Mouse (Mus musculus) cerebellum, postnatal 36 days (tissue): Measurements from ENCODE around the gene Flt3.

ENCODE experiments used
- DNase-seq, 2 experiments: peaks; one replicate each; pipeline ENCODE4 v3.0.0; 2021 to 2022; ENCODE audit warnings: mixed read lengths in 2 of 2

The Flt3 gene

GRCm38 (mm10) chr5:147399843-147400504 lies at the start of gene Flt3:
Flt3 (minus strand) TSS chr5:147400489.
- peak; percentile 51 to 63 for DNase-seq

DNA sequence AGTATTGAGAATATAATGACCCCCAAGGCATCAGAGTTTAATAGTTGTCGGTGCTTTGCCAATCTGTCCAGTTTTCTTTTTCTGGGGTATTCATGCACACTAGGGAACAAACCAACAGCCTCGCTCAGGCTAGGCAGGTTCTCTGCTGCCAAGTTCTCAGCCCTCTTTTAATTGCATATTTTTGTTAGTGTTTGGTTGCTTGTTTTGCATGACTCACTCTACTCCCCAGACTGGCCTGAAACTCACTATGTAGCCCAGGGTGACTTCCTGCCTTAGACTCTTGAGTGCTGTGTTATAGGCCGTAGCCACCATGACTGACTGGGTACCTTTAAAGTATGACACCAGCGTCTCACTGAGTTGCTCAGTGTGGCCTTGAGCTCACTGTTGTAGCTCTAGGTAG lies 48.6 kb upstream of the Flt3 start:
- DNase-seq, result no peak

DNA sequence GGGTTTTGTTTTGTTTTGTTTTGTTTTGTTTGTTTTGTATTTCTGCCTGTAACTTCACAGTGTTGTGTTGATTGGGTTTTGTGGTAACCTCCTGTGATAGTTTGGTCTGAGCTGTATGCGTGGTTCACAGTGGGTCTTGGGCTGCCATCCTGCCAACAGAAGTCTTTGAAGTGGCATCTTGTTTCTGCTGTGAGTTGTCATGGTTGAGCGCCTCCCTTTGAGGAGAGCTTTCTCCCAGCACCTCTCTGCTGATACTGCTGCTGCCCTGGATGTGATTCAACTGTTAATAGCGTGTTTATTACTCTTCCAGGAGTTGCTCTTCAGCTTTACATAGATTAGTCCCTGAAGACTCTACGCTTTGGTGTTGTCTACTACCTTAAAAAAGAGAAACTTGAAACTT lies 48.2 kb upstream of the Flt3 start:
- no peak for DNase-seq

DNA sequence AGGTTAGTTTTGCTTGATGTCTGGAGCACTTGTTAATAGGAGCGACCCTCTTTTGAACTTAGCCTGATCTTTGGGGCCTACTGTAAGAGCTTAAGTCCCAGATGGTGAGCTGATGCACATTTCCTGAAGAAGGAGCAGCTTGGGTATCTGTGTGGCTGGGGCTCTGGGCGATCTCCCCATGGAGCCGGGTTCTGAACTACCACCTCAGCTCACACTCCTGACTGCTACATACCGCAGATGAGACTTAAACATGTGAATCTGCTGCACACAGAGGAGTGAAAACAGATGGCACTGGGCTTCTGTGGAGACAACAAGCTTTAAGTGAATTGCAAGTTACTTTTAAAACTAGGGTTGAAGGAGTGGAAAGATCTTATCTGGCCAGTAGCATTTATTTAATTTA lies 45.0 kb upstream of the Flt3 start:
- no peak for DNase-seq

GRCm38 (mm10) chr5:147444757-147445156 lies 44.5 kb upstream of the Flt3 start:
- no peak for DNase-seq

- no peak for DNase-seq
Observed at GRCm38 (mm10) chr5:147444298-147444697, 44.0 kb upstream of the Flt3 start.

GRCm38 (mm10) chr5:147442741-147443140 lies 42.5 kb upstream of the Flt3 start:
- no peak for DNase-seq

- no peak for DNase-seq
Observed at GRCm38 (mm10) chr5:147441979-147442378, 41.7 kb upstream of the Flt3 start.

DNA sequence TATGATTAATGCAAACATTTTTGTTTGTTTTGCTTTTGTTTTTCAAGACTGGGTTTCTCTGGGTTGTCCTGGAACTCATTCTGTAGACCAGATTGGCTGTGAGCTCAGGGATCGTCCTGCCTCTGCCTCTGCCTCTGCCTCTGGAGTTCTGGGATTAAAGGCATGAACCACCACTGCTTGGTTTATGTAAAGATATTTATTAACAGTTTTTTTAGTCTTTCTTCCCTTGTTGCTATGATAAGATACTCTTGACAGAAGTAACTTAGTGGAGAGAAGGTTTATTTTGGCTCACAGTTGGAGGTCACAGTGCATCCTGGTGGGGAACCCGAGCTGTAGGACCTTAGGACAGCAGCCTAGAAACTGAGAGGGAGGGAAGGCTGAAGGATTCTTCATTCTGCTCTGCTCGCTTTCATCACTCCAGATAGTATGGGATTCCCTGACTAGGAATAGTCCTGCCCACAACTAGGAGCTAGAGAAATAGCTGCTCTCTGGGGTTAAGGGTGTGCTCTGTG lies 40.8 kb upstream of the Flt3 start:
- no peak for DNase-seq

DNA sequence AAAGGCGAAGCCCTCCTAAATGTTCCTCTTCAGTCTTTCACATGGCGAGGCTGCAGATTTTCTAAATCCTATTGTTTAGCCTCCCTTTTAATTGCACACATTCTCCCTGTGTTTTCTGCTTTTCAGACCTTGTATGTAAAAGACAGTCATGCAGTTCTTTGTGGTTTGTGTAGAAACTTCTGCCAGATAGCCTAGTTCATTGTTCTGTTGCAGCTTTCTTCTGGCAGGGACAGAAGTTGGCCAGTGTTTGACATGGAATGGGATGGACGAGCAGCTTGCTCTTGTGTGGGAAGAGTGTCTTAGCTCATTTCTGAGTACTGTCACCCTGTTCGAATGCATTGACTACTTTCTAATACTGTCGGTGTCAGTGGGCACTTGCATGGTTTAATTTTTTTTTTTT lies 36.2 kb upstream of the Flt3 start:
- no peak for DNase-seq

DNA sequence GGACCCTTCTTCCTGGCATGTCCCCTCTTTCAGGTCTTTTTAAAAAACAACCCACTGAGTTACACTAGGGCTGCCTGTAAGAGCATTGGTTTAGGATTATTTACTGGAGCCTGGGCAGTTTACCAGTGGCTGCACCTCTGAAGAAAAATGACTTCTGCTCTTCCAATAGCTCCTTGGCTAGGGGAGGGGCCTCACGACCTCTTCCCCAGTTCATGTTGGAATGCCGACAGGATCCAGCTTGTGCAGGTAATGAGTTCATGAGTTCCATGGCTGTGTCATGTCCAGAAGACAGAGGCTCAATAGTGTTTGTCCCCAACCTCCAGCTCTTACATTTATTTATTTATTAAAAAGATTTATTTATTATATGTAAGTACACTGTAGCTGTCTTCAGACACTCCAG lies 35.5 kb upstream of the Flt3 start:
- DNase-seq, result no peak

DNA sequence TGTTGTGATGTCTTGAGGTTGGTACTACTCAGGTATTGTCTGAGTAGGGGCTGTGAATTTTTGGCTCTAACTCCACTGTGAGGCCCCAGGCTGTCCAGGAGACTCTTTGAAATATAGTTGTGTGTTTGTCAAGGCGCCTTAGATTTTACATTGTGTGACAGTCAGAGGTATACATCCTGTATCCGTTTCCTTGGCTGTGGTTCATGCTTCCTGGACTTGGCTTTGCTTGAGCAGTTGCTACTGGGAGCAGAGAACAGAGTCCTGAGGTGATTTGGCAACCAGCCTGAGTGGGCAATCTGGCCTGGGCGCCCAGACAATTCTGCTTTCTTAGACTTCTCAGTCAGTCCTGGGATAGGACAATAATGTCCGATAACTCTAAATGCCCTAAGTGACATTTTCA lies 34.9 kb upstream of the Flt3 start:
- peak; percentile 94 to 97 for DNase-seq

- no peak for DNase-seq
Observed at GRCm38 (mm10) chr5:147432927-147433326, 32.6 kb upstream of the Flt3 start.

DNA sequence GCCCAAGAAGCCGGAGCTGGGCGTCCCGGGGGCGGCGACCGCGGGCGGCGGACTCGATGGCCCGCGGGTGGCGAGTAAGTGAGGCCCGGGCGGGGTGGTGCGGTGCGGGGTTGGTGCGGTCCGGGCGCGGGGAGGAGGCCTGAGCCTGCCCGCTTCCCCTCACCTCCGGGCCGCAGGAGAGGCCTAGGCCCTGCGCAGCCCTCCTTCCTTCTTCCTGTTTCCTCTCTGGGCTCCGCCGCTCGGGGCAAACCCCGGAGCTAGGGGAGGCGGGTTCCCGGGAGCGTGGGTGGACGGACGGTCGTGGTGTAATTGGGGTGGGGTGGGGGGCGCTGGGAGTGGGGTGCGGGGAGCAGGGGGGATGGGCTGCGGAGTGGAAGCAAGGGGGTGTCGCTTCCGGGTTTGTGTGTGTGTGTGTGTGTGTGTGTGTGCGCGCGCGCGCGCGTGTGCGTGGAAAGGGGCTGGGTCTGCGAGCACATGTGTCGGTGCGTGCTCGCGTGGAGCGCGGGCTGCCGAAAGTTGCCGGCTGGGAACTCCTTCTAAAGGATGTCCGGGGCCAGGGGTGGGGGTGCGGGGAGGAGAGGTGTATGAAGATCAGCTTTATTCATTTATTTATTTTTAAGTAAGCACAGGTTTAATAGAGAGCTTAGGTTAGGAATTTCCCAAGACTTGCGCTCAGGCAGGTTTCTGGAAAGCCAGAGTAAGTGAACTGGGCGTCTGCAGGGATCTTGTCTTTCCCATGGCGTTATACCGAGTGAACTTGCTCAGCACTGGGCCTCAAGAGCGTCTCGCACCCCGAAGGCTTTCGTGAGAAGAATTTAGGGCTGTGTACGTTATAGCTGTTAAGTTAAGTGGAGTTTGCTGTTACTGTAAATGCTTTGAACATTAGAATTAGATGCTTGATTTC lies 30.9 kb upstream of the Flt3 start:
- peak; percentile 66 to 75 for DNase-seq

DNA sequence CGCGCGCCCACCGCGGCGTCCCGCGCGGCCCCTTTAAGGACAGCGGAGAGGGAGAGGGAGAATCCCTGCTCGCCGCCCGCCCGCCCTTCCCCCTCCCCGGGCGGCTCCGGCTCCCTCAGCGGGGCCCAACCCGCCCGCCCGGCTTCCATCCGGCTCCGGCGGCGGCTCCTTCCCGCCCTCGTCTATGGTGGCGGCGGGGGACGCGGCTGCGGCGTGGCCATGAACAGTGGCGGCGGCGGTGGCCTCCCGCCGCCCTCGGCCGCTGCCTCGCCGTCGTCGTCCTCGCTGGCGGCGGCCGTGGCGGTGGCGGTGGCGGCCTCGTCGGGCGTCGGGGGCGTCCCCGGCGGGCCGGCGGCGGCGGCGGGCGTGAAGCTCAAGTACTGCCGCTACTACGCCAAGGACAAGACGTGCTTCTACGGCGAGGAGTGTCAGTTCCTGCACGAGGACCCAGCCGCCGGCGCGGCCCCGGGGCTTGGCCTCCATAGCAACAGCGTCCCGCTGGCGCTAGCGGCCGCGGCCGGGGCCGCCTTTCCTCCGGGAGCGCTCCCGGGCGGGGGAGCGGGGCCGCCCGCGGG lies 30.2 kb upstream of the Flt3 start:
- peak in 1 of 2 experiments; percentile 68 for DNase-seq

GRCm38 (mm10) chr5:147429535-147430305 lies 29.4 kb upstream of the Flt3 start, which contains the start of gene Pan3:
Pan3 (plus strand) TSS chr5:147430161.
- DNase-seq, result peak; percentile 95 to 97

GRCm38 (mm10) chr5:147426048-147426805 lies 25.9 kb upstream of the Flt3 start:
- peak; percentile 67 to 73 for DNase-seq

DNA sequence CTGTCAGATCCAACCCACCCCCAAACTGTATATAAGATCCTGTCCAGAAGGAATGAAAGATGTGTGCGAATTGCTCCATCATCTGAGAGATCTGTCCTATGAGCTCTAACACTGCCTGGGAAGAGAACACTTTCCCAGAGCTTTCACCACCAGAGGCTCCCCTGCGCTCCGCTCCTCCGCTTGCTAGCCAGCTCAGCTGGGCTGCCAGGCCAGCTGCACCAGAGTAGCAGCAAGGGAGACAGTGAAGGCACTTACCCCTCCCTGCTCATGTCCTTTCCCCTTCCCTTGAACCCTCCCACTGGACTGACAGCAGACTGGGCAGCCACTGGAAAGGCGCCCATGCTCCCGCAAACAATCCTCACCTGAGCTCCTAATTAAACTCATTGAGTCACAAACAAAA lies 23.3 kb upstream of the Flt3 start:
- DNase-seq, result no peak

- DNase-seq, result peak in 1 of 2 experiments; percentile 43
Observed at GRCm38 (mm10) chr5:147418394-147419121, 18.3 kb upstream of the Flt3 start.

GRCm38 (mm10) chr5:147417986-147418385 lies 17.7 kb upstream of the Flt3 start:
- DNase-seq, result no peak

DNA sequence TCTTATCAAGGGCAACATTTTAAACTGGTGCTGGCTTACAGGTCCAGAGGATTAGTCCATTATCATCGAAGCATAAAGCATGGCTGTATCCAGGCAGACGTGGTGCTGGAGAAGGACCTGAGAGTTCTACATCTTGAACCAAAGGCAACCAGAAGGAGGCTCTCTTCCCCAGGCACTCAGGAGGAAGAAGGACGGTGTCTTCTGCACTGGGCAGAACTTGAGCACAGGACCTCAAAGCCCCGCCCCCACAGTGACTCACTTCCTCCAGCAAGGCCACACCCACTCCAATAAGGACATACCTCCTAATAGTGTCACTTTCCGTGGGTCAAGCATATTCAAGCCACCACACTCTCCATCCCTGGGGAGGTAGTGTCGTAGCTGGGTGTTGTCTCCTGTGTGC lies 10.3 kb upstream of the Flt3 start:
- DNase-seq, result no peak
